Mouse (Mus musculus) kidney, embryonic 14.5 days (tissue): ENCODE results near the gene Efna2. TPM values are rescaled to one million over a fixed set of nuclear protein-coding genes. Genes with fewer than 3 reads are reported as not detected.

Experiments used
- ATAC-seq: fragments of 200-750 bp; cut with Nextera tagmentation; 2 replicates; pipeline ENCODE4 v1.8.0; 2017; ENCODE audit warnings: moderate number of reproducible peaks, mild to moderate bottlenecking, moderate TSS enrichment, moderate library complexity; ENCODE audit not compliant: low FRiP score, low TSS enrichment
- H3K27ac ChIP-seq: fragments of 300-500 bp; sonication (generic); 2 replicates; pipeline ENCODE4 v1.5.1; 2014; ENCODE audit warnings: low read depth, mild to moderate bottlenecking, low read length, moderate library complexity, mixed read lengths
- H3K27me3 ChIP-seq: fragments of 300-500 bp; sonication (generic); 2 replicates; pipeline ENCODE4 v1.6.1; 2014; ENCODE audit warnings: mild to moderate bottlenecking, low read length; ENCODE audit not compliant: control insufficient read depth, insufficient read depth
- H3K36me3 ChIP-seq: fragments of 300-500 bp; sonication (generic); 2 replicates; pipeline ENCODE4 v1.6.1; 2014; ENCODE audit warnings: low read length, mixed read lengths; ENCODE audit not compliant: control insufficient read depth, insufficient read depth
- H3K4me1 ChIP-seq: fragments of 300-500 bp; sonication (generic); 2 replicates; pipeline ENCODE4 v1.6.1; 2014; ENCODE audit warnings: low read length, mixed read lengths; ENCODE audit not compliant: control insufficient read depth, insufficient read depth
- H3K4me2 ChIP-seq: fragments of 300-500 bp; sonication (generic); replicated peaks from 2 replicates; pipeline ENCODE4 v1.6.1; 2014; ENCODE audit warnings: low read depth, mild to moderate bottlenecking, low read length
- H3K4me3 ChIP-seq: fragments of 300-500 bp; sonication (generic); 2 replicates; pipeline ENCODE4 v1.5.1; 2014; ENCODE audit warnings: mild to moderate bottlenecking, low read length
- H3K9ac ChIP-seq: fragments of 300-500 bp; sonication (generic); 2 replicates; pipeline ENCODE4 v1.6.1; 2014; ENCODE audit warnings: low read depth, mild to moderate bottlenecking, low read length, moderate library complexity
- H3K9me3 ChIP-seq: fragments of 300-500 bp; sonication (generic); 2 replicates; pipeline ENCODE4 v1.6.1; 2016; ENCODE audit warnings: low read length; ENCODE audit not compliant: control insufficient read depth
- WGBS: fragments of 180-500 bp; shearing (Covaris S2); extraction: QIAGEN DNeasy Blood & Tissue Kit; methylation state at CpG from one replicate; pipeline ENCODE4 v1.1.7; 2014; 5-methylcytosine and 5-hydroxymethylcytosine counted together
- polyA plus RNA-seq: library from polyadenylated mRNA; unstranded; fragments of >200 nt; fragmentation: Nextera tagmentation; extraction: Ambion mirVana; gene quantifications from 2 replicates; pipeline ENCODE4 v1.2.1, GENCODE M21; 2014

Gene Efna2
- polyA plus RNA-seq, 1 experiment from 2014 or later = 17.3 TPM

- peaks cover 43% of the 10 kb centered on the region for H3K36me3 ChIP-seq
- no peak overlapping the region for H3K4me3 ChIP-seq
Observed at GRCm38 (mm10) chr10:80158307-80158986, 20.8 kb upstream of the Efna2 start.

GRCm38 (mm10) chr10:80159021-80159560 lies 20.2 kb upstream of the Efna2 start:
- Histone ChIP-seq H3K4me2 (peak overlapping the region; percentile 56), H3K4me3 (peak overlapping the region; percentile 29), H3K27me3 (no peaks in the 10 kb centered on the region), H3K27ac (peak overlapping the region; percentile 99), H3K4me1 (peaks cover 87% of the 10 kb centered on the region), H3K9ac (peak overlapping the region; percentile 44; the same call in 1 of the 2 replicates), H3K9me3 (no peaks in the 10 kb centered on the region), H3K36me3 (peaks cover 37% of the 10 kb centered on the region)
- no peak; the same call in 1 of the 2 replicates for ATAC-seq
- 9% methylated on average over 12 of the region's 12 CpGs for WGBS

More at GRCm38 (mm10) chr10:80158307-80158986, 20.8 kb upstream of the Efna2 start:
- WGBS = 4% methylated on average over 18 of the region's 18 CpGs
- Histone ChIP-seq H3K4me1 (peaks cover 88% of the 10 kb centered on the region), H3K4me2 (peak overlapping the region; percentile 56), H3K27ac (peak overlapping the region; percentile 99), H3K9ac (peak overlapping the region; percentile 44), H3K9me3 (no peaks in the 10 kb centered on the region), H3K27me3 (no peaks in the 10 kb centered on the region)
- ATAC-seq = 0 out of 2 replicates have a peak, but pooled peaks have one; percentile 2

GRCm38 (mm10) chr10:80159561-80160454 lies 19.5 kb upstream of the Efna2 start:
- Histone ChIP-seq H3K9ac (peak overlapping the region; percentile 45; the same call in 1 of the 2 replicates), H3K4me1 (peaks cover 88% of the 10 kb centered on the region), H3K27ac (peak overlapping the region; percentile 99), H3K36me3 (peaks cover 30% of the 10 kb centered on the region), H3K27me3 (no peaks in the 10 kb centered on the region), H3K9me3 (no peaks in the 10 kb centered on the region), H3K4me2 (peak overlapping the region; percentile 74), H3K4me3 (peak overlapping the region; percentile 37)
- ATAC-seq = peak; percentile 70
- under 1% methylated on average over 55 of the region's 55 CpGs for WGBS

GRCm38 (mm10) chr10:80160455-80161371 lies 18.6 kb upstream of the Efna2 start:
- H3K9me3 ChIP-seq = no peaks in the 10 kb centered on the region
- H3K4me1 ChIP-seq = peaks cover 84% of the 10 kb centered on the region
- no peaks in the 10 kb centered on the region for H3K27me3 ChIP-seq
- peak overlapping the region; percentile 99 for H3K27ac ChIP-seq
- H3K4me3 ChIP-seq = peak overlapping the region; percentile 37
- ATAC-seq = peak; percentile 7
- under 1% methylated on average over 32 of the region's 33 CpGs for WGBS
- peak overlapping the region; percentile 45 for H3K9ac ChIP-seq
- H3K36me3 ChIP-seq = peaks cover 20% of the 10 kb centered on the region
- H3K4me2 ChIP-seq = peak overlapping the region; percentile 74

- Histone ChIP-seq H3K4me2 (peak overlapping the region; percentile 74), H3K4me1 (peaks cover 83% of the 10 kb centered on the region), H3K36me3 (peaks cover 11% of the 10 kb centered on the region), H3K9ac (peak overlapping the region; percentile 45; the same call in 1 of the 2 replicates), H3K4me3 (peak overlapping the region; percentile 37), H3K9me3 (no peaks in the 10 kb centered on the region), H3K27me3 (no peaks in the 10 kb centered on the region), H3K27ac (peak overlapping the region; percentile 99)
- peak; percentile 37 for ATAC-seq
- WGBS = 5% methylated on average over 6 of the region's 7 CpGs
Observed at GRCm38 (mm10) chr10:80161522-80162242, 17.6 kb upstream of the Efna2 start.

GRCm38 (mm10) chr10:80162243-80162608 lies 17.1 kb upstream of the Efna2 start:
- Histone ChIP-seq H3K36me3 (peaks cover 5% of the 10 kb centered on the region), H3K27me3 (no peaks in the 10 kb centered on the region), H3K4me3 (no peak overlapping the region), H3K4me2 (peak overlapping the region; percentile 74; the same call in 1 of the 2 replicates), H3K9me3 (no peaks in the 10 kb centered on the region), H3K4me1 (peaks cover 81% of the 10 kb centered on the region), H3K9ac (no peak overlapping the region), H3K27ac (peak overlapping the region; percentile 99)
- ATAC-seq = no peak
- WGBS = 76% methylated on average over 3 of the region's 3 CpGs

- no peak for ATAC-seq
- Histone ChIP-seq H3K9me3 (no peaks in the 10 kb centered on the region), H3K4me2 (no peak overlapping the region), H3K4me3 (no peak overlapping the region), H3K4me1 (peaks cover 76% of the 10 kb centered on the region), H3K27ac (peak overlapping the region; percentile 99; the same call in 1 of the 2 replicates), H3K27me3 (no peaks in the 10 kb centered on the region), H3K9ac (no peak overlapping the region), H3K36me3 (no peaks in the 10 kb centered on the region; the same call in 1 of the 2 replicates)
- 45% methylated on average over 6 of the region's 6 CpGs for WGBS
Observed at GRCm38 (mm10) chr10:80162716-80163299, 16.5 kb upstream of the Efna2 start.
